Mouse (Mus musculus) cerebellum, adult 2 months (tissue): ENCODE data around the gene Grm6.

Source experiments
- CTCF ChIP-seq: fragments of 200-500 bp; IDR thresholded peaks from 2 replicates; pipeline ENCODE4 v1.5.1; 2011; ENCODE audit warnings: low read depth, mild to moderate bottlenecking, control low read depth, low read length, moderate library complexity, borderline replicate concordance; ENCODE audit not compliant: insufficient read depth
- POLR2A ChIP-seq: fragments of 200-500 bp; IDR thresholded peaks from 2 replicates; pipeline ENCODE4 v1.6.1; 2011; ENCODE audit warnings: low read length, control low read depth, borderline replicate concordance; ENCODE audit not compliant: insufficient read depth

- TF ChIP-seq POLR2A: no peak
- no peak for TF ChIP-seq CTCF
These were observed 14.8 kb upstream of the Grm6 start for GRCm38 (mm10) chr11:50835727-50836126.
